Mouse (Mus musculus): ENCODE measurements around the gene Hcn4. TPM values are rescaled to one million over a fixed set of nuclear protein-coding genes. Genes with fewer than 3 reads are reported as not detected.

The Hcn4 gene
- total and polyA plus RNA-seq, 3 experiments: 0.11 TPM; not detected in 2

DNA sequence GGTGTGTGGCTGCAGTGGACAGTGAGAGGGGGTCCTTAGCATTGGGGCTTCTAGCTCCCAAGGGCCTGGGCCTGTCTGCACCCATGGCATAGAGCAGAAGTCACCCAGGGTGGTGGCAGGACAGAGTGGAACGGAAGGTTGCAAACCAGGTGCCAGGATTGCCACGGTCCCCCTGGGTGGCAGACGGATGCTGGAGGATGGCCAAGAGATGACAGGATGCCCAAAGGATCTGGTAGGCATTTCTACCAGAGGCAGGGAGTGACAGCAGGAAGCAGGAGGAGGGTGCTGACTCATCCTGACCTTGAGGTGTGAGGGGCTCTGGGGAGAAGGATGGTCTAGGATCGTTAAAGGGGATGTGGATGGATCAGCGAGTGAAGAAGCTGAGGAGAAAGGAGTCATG is 15.3 kb downstream of the Hcn4 start:
- H3K36me3 ChIP-seq (replicated peaks): no peaks in the 10 kb centered on the region
- no peak for ATAC-seq (ENCODE audit: extremely low read depth, insufficient number of reproducible peaks, low FRiP score, poor library complexity, severe bottlenecking)
- H3K4me1 ChIP-seq (ENCODE audit: insufficient read depth, low read depth, low read length): no peaks in the 10 kb centered on the region
- no peak for DNase-seq (ENCODE audit: low spot score)
- no peak overlapping the region for H3K4me3 ChIP-seq (ENCODE audit: low read depth, low read length)
- no peaks in the 10 kb centered on the region for H3K9me3 ChIP-seq (replicated peaks)
- TF ChIP-seq GATA1 (IDR thresholded peaks at IDR 0.05; ENCODE audit: borderline replicate concordance, low read length) (no peak), TAL1 (conservative IDR thresholded peaks at IDR 0.05; ENCODE audit: low read depth, low read length) (no peak), GATA2 (IDR thresholded peaks at IDR 0.05; ENCODE audit: borderline replicate concordance, low read depth, low read length) (no peak), POLR2AphosphoS5 (IDR thresholded peaks at IDR 0.05; ENCODE audit: insufficient replicate concordance, low read depth, low read length) (no peak), CTCF (IDR thresholded peaks at IDR 0.05; ENCODE audit: low read depth, low read length) (no peak)
- peaks cover 14% of the 10 kb centered on the region for H3K27me3 ChIP-seq (ENCODE audit: insufficient read depth, low read length)

- Histone ChIP-seq H3K36me3 (replicated peaks) (no peaks in the 10 kb centered on the region), H3K9me3 (replicated peaks) (no peaks in the 10 kb centered on the region), H3K4me3 (ENCODE audit: low read depth, low read length) (no peak overlapping the region), H3K27me3 (ENCODE audit: insufficient read depth, low read length) (peaks cover 9% of the 10 kb centered on the region), H3K4me1 (ENCODE audit: insufficient read depth, low read depth, low read length) (no peaks in the 10 kb centered on the region)
- DNase-seq (ENCODE audit: low spot score) (peak; percentile 65), ATAC-seq (ENCODE audit: extremely low read depth, insufficient number of reproducible peaks, low FRiP score, poor library complexity, severe bottlenecking) (no peak)
- TF ChIP-seq GATA1 (IDR thresholded peaks at IDR 0.05; ENCODE audit: borderline replicate concordance, low read length) (no peak), POLR2AphosphoS5 (IDR thresholded peaks at IDR 0.05; ENCODE audit: insufficient replicate concordance, low read depth, low read length) (no peak), GATA2 (IDR thresholded peaks at IDR 0.05; ENCODE audit: borderline replicate concordance, low read depth, low read length) (no peak), CTCF (IDR thresholded peaks at IDR 0.05; ENCODE audit: low read depth, low read length) (no peak), TAL1 (conservative IDR thresholded peaks at IDR 0.05; ENCODE audit: low read depth, low read length) (no peak)
Observed at GRCm38 (mm10) chr9:58841655-58842054, 18.4 kb downstream of the Hcn4 start.

GRCm38 (mm10) chr9:58844597-58844996 is 21.4 kb downstream of the Hcn4 start:
- ATAC-seq (ENCODE audit: extremely low read depth, insufficient number of reproducible peaks, low FRiP score, poor library complexity, severe bottlenecking): no peak
- peaks cover 2% of the 10 kb centered on the region; the same call in 1 of the 2 replicates for H3K27me3 ChIP-seq (ENCODE audit: insufficient read depth, low read length)
- no peaks in the 10 kb centered on the region for H3K36me3 ChIP-seq (replicated peaks)
- TF ChIP-seq CTCF (IDR thresholded peaks at IDR 0.05; ENCODE audit: low read depth, low read length) (no peak), TAL1 (conservative IDR thresholded peaks at IDR 0.05; ENCODE audit: low read depth, low read length) (no peak), GATA2 (IDR thresholded peaks at IDR 0.05; ENCODE audit: borderline replicate concordance, low read depth, low read length) (no peak), POLR2AphosphoS5 (IDR thresholded peaks at IDR 0.05; ENCODE audit: insufficient replicate concordance, low read depth, low read length) (no peak), GATA1 (IDR thresholded peaks at IDR 0.05; ENCODE audit: borderline replicate concordance, low read length) (no peak)
- H3K4me1 ChIP-seq (ENCODE audit: insufficient read depth, low read depth, low read length): no peaks in the 10 kb centered on the region
- no peaks in the 10 kb centered on the region for H3K9me3 ChIP-seq (replicated peaks)
- no peak for DNase-seq (ENCODE audit: low spot score)
- no peak overlapping the region for H3K4me3 ChIP-seq (ENCODE audit: low read depth, low read length)

DNA sequence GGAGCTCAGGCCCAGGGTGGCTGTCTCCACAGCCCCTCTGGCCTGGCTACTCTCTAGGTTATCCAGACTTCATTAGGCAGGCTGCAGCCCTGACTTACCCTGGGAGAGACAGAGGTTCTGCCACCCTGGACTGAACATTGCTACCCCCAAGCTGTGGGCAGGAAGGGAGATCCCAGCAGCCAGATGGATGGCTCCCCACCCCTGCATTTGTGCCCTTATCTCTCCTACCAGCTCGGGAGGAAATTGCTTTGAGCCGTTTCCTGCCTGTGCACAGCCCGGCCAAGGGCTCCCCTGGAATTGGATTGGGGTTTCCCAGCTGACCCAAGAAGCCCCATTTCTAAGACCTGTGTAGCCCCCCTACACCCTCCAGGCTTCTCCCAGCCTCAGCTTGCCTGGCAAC is 23.8 kb downstream of the Hcn4 start:
- no peak for ATAC-seq (ENCODE audit: extremely low read depth, insufficient number of reproducible peaks, low FRiP score, poor library complexity, severe bottlenecking)
- H3K27me3 ChIP-seq (ENCODE audit: insufficient read depth, low read length): no peaks in the 10 kb centered on the region; the same call in 1 of the 2 replicates
- TF ChIP-seq GATA2 (IDR thresholded peaks at IDR 0.05; ENCODE audit: borderline replicate concordance, low read depth, low read length) (no peak), TAL1 (conservative IDR thresholded peaks at IDR 0.05; ENCODE audit: low read depth, low read length) (no peak), CTCF (IDR thresholded peaks at IDR 0.05; ENCODE audit: low read depth, low read length) (no peak), GATA1 (IDR thresholded peaks at IDR 0.05; ENCODE audit: borderline replicate concordance, low read length) (no peak), POLR2AphosphoS5 (IDR thresholded peaks at IDR 0.05; ENCODE audit: insufficient replicate concordance, low read depth, low read length) (no peak)

GRCm38 (mm10) chr9:58847676-58848075 is 24.5 kb downstream of the Hcn4 start:
- H3K4me3 ChIP-seq (ENCODE audit: low read depth, low read length): no peak overlapping the region
- H3K27me3 ChIP-seq (ENCODE audit: insufficient read depth, low read length): no peaks in the 10 kb centered on the region; the same call in 1 of the 2 replicates
- no peaks in the 10 kb centered on the region for H3K4me1 ChIP-seq (ENCODE audit: insufficient read depth, low read depth, low read length)
- ATAC-seq (ENCODE audit: extremely low read depth, insufficient number of reproducible peaks, low FRiP score, poor library complexity, severe bottlenecking) (no peak), DNase-seq (ENCODE audit: low spot score) (no peak)
- no peaks in the 10 kb centered on the region for H3K36me3 ChIP-seq (replicated peaks)
- H3K9me3 ChIP-seq (replicated peaks): no peaks in the 10 kb centered on the region
- TF ChIP-seq CTCF (IDR thresholded peaks at IDR 0.05; ENCODE audit: low read depth, low read length): no peak
- TF ChIP-seq GATA2 (IDR thresholded peaks at IDR 0.05; ENCODE audit: borderline replicate concordance, low read depth, low read length): no peak
- TF ChIP-seq POLR2AphosphoS5 (IDR thresholded peaks at IDR 0.05; ENCODE audit: insufficient replicate concordance, low read depth, low read length): no peak

More for the DNA sequence above, 23.8 kb downstream of the Hcn4 start:
- H3K4me1 ChIP-seq (ENCODE audit: insufficient read depth, low read depth, low read length): no peaks in the 10 kb centered on the region
- H3K9me3 ChIP-seq (replicated peaks): no peaks in the 10 kb centered on the region
- DNase-seq (ENCODE audit: low spot score): no peak
- no peak overlapping the region for H3K4me3 ChIP-seq (ENCODE audit: low read depth, low read length)
- no peaks in the 10 kb centered on the region for H3K36me3 ChIP-seq (replicated peaks)

- H3K4me1 ChIP-seq (ENCODE audit: insufficient read depth, low read depth, low read length): no peaks in the 10 kb centered on the region
- no peak for DNase-seq (ENCODE audit: low spot score)
- TF ChIP-seq GATA2 (IDR thresholded peaks at IDR 0.05; ENCODE audit: borderline replicate concordance, low read depth, low read length) (no peak), TAL1 (conservative IDR thresholded peaks at IDR 0.05; ENCODE audit: low read depth, low read length) (no peak), POLR2AphosphoS5 (IDR thresholded peaks at IDR 0.05; ENCODE audit: insufficient replicate concordance, low read depth, low read length) (no peak), CTCF (IDR thresholded peaks at IDR 0.05; ENCODE audit: low read depth, low read length) (no peak)
Observed at GRCm38 (mm10) chr9:58849576-58850315, 26.5 kb downstream of the Hcn4 start.

More at GRCm38 (mm10) chr9:58849576-58850315, 26.5 kb downstream of the Hcn4 start:
- Histone ChIP-seq H3K36me3 (replicated peaks) (no peaks in the 10 kb centered on the region), H3K4me3 (ENCODE audit: low read depth, low read length) (no peak overlapping the region), H3K27me3 (ENCODE audit: insufficient read depth, low read length) (peaks cover 7% of the 10 kb centered on the region; the same call in 1 of the 2 replicates), H3K9me3 (replicated peaks) (no peaks in the 10 kb centered on the region)
- ATAC-seq (ENCODE audit: extremely low read depth, insufficient number of reproducible peaks, low FRiP score, poor library complexity, severe bottlenecking): no peak

Data from G1E (cell line).